Mouse (Mus musculus) embryonic facial prominence, embryonic 14.5 days (tissue): ENCODE results near the gene Shpk. TPM values are rescaled to one million over a fixed set of nuclear protein-coding genes. Genes with fewer than 3 reads are reported as not detected.

Experiments used
- ATAC-seq: fragments of 200-750 bp; cut with Nextera tagmentation; 2 replicates; pipeline ENCODE4 v1.8.0; 2017; ENCODE audit warnings: low read depth, moderate number of reproducible peaks, moderate TSS enrichment
- DNase-seq: peaks from one replicate; pipeline ENCODE4 v3.0.0-alpha.2; 2015; ENCODE audit warnings: low spot score
- H3K27ac ChIP-seq: fragments of 300-500 bp; sonication (generic); replicated peaks from 2 replicates; pipeline ENCODE4 v1.5.1; 2014; ENCODE audit warnings: low read depth, mild to moderate bottlenecking, low read length, moderate library complexity
- H3K27me3 ChIP-seq: fragments of 300-500 bp; sonication (generic); replicated peaks from 2 replicates; pipeline ENCODE4 v1.6.1; 2014; ENCODE audit warnings: low read length; ENCODE audit not compliant: control insufficient read depth, insufficient read depth
- H3K36me3 ChIP-seq: fragments of 300-500 bp; sonication (generic); 2 replicates; pipeline ENCODE4 v1.6.1; 2014; ENCODE audit warnings: low read length, mixed read lengths; ENCODE audit not compliant: control insufficient read depth, insufficient read depth
- H3K4me1 ChIP-seq: fragments of 300-500 bp; sonication (generic); 2 replicates; pipeline ENCODE4 v1.6.1; 2014; ENCODE audit warnings: antibody characterized with exemption, low read length; ENCODE audit not compliant: control insufficient read depth, insufficient read depth
- H3K4me2 ChIP-seq: fragments of 300-500 bp; sonication (generic); 2 replicates; pipeline ENCODE4 v1.6.1; 2014; ENCODE audit warnings: low read depth, mild to moderate bottlenecking, low read length, moderate library complexity, mixed read lengths
- H3K4me3 ChIP-seq: fragments of 300-500 bp; sonication (generic); 2 replicates; pipeline ENCODE4 v1.5.1; 2014; ENCODE audit warnings: low read depth, mild to moderate bottlenecking, low read length
- H3K9ac ChIP-seq: fragments of 300-500 bp; sonication (generic); 2 replicates; pipeline ENCODE4 v1.6.1; 2014; ENCODE audit warnings: low read depth, mild to moderate bottlenecking, low read length, moderate library complexity, mixed read lengths
- H3K9me3 ChIP-seq: fragments of 300-500 bp; sonication (generic); 2 replicates; pipeline ENCODE4 v1.6.1; 2016; ENCODE audit warnings: low read length; ENCODE audit not compliant: control insufficient read depth
- WGBS: fragments of 180-500 bp; shearing (Covaris S2); extraction: QIAGEN DNeasy Blood & Tissue Kit; methylation state at CpG from one replicate; pipeline ENCODE4 v1.1.7; 2014; 5-methylcytosine and 5-hydroxymethylcytosine counted together
- polyA plus RNA-seq: library from polyadenylated mRNA; unstranded; fragments of >200 nt; fragmentation: Nextera tagmentation; extraction: Ambion mirVana; gene quantifications from 2 replicates; pipeline ENCODE4 v1.2.1, GENCODE M21; 2014

The Shpk gene
- polyA plus RNA-seq, 1 experiment from 2014 or later: 1.6 TPM

- Histone ChIP-seq H3K4me2 (no peak overlapping the region), H3K4me1 (no peaks in the 10 kb centered on the region), H3K27ac (no peak overlapping the region), H3K4me3 (no peak overlapping the region), H3K9me3 (no peaks in the 10 kb centered on the region), H3K36me3 (no peaks in the 10 kb centered on the region), H3K9ac (no peak overlapping the region), H3K27me3 (no peaks in the 10 kb centered on the region)
- DNase-seq (no peak), ATAC-seq (no peak)
- 52% methylated on average over 7 of the region's 7 CpGs for WGBS
Measured at GRCm38 (mm10) chr11:73205194-73205593, 5.9 kb downstream of the Shpk start.

- Histone ChIP-seq H3K36me3 (no peaks in the 10 kb centered on the region), H3K4me2 (no peak overlapping the region), H3K4me1 (no peaks in the 10 kb centered on the region), H3K4me3 (no peak overlapping the region), H3K27me3 (no peaks in the 10 kb centered on the region), H3K9me3 (no peaks in the 10 kb centered on the region), H3K9ac (no peak overlapping the region), H3K27ac (no peak overlapping the region)
- DNase-seq (no peak), ATAC-seq (no peak)
- WGBS: 83% methylated on average over 2 of the region's 2 CpGs
Measured at GRCm38 (mm10) chr11:73207621-73208020, 8.4 kb downstream of the Shpk start.

- H3K4me3 ChIP-seq: no peak overlapping the region
- 70% methylated on average over 3 of the region's 3 CpGs for WGBS
- H3K9ac ChIP-seq: no peak overlapping the region
- H3K27me3 ChIP-seq: no peaks in the 10 kb centered on the region
- H3K9me3 ChIP-seq: no peaks in the 10 kb centered on the region
- ATAC-seq (no peak), DNase-seq (no peak)
- H3K4me1 ChIP-seq: no peaks in the 10 kb centered on the region
- no peaks in the 10 kb centered on the region for H3K36me3 ChIP-seq
- H3K27ac ChIP-seq: no peak overlapping the region
- no peak overlapping the region for H3K4me2 ChIP-seq
Measured at GRCm38 (mm10) chr11:73213956-73214355, 14.7 kb downstream of the Shpk start.

GRCm38 (mm10) chr11:73219671-73220070 lies 20.4 kb downstream of the Shpk start:
- 67% methylated on average over 2 of the region's 2 CpGs for WGBS
- ATAC-seq (no peak), DNase-seq (no peak)
- Histone ChIP-seq H3K27ac (no peak overlapping the region), H3K4me1 (no peaks in the 10 kb centered on the region), H3K4me3 (no peak overlapping the region), H3K9ac (no peak overlapping the region), H3K27me3 (no peaks in the 10 kb centered on the region), H3K9me3 (no peaks in the 10 kb centered on the region), H3K4me2 (no peak overlapping the region), H3K36me3 (no peaks in the 10 kb centered on the region)

- no peaks in the 10 kb centered on the region for H3K4me1 ChIP-seq
- H3K4me3 ChIP-seq: no peak overlapping the region
- WGBS: 67% methylated on average over 1 of the region's 1 CpGs
- ATAC-seq (no peak), DNase-seq (no peak)
- no peak overlapping the region for H3K4me2 ChIP-seq
- no peak overlapping the region for H3K9ac ChIP-seq
- no peaks in the 10 kb centered on the region for H3K36me3 ChIP-seq
- H3K27ac ChIP-seq: no peak overlapping the region
- no peaks in the 10 kb centered on the region for H3K27me3 ChIP-seq
- no peaks in the 10 kb centered on the region for H3K9me3 ChIP-seq
Measured at GRCm38 (mm10) chr11:73220651-73221050, 21.4 kb downstream of the Shpk start.

- Histone ChIP-seq H3K4me1 (no peaks in the 10 kb centered on the region), H3K4me3 (no peak overlapping the region), H3K9ac (no peak overlapping the region), H3K27ac (no peak overlapping the region), H3K9me3 (no peaks in the 10 kb centered on the region), H3K4me2 (no peak overlapping the region), H3K27me3 (no peaks in the 10 kb centered on the region), H3K36me3 (no peaks in the 10 kb centered on the region)
- no peak for ATAC-seq
- WGBS: 31% methylated on average over 5 of the region's 5 CpGs
- DNase-seq: no peak
Measured at GRCm38 (mm10) chr11:73222846-73223245, 23.6 kb downstream of the Shpk start.

- Histone ChIP-seq H3K4me2 (no peak overlapping the region), H3K27ac (no peak overlapping the region), H3K4me3 (no peak overlapping the region), H3K4me1 (no peaks in the 10 kb centered on the region), H3K36me3 (no peaks in the 10 kb centered on the region), H3K27me3 (no peaks in the 10 kb centered on the region), H3K9me3 (no peaks in the 10 kb centered on the region), H3K9ac (no peak overlapping the region)
- ATAC-seq: no peak
- DNase-seq: no peak
- 74% methylated on average over 2 of the region's 2 CpGs for WGBS
Measured at GRCm38 (mm10) chr11:73223966-73224365, 24.7 kb downstream of the Shpk start.

GRCm38 (mm10) chr11:73225856-73226255 lies 26.6 kb downstream of the Shpk start:
- no peak overlapping the region for H3K4me2 ChIP-seq
- H3K27ac ChIP-seq: no peak overlapping the region
- no peak overlapping the region for H3K4me3 ChIP-seq
- H3K9ac ChIP-seq: no peak overlapping the region
- DNase-seq (no peak), ATAC-seq (no peak)
- 82% methylated on average over 6 of the region's 6 CpGs for WGBS
- no peaks in the 10 kb centered on the region for H3K27me3 ChIP-seq
- no peaks in the 10 kb centered on the region for H3K4me1 ChIP-seq
- H3K36me3 ChIP-seq: no peaks in the 10 kb centered on the region
- no peaks in the 10 kb centered on the region for H3K9me3 ChIP-seq

- DNase-seq: no peak
Measured at GRCm38 (mm10) chr11:73228881-73229280, 29.6 kb downstream of the Shpk start.

More at GRCm38 (mm10) chr11:73228881-73229280, 29.6 kb downstream of the Shpk start:
- Histone ChIP-seq H3K27me3 (no peaks in the 10 kb centered on the region), H3K4me2 (no peak overlapping the region), H3K4me1 (no peaks in the 10 kb centered on the region), H3K4me3 (no peak overlapping the region), H3K27ac (no peak overlapping the region), H3K36me3 (no peaks in the 10 kb centered on the region), H3K9me3 (no peaks in the 10 kb centered on the region), H3K9ac (no peak overlapping the region)
- WGBS: 73% methylated on average over 5 of the region's 5 CpGs
- ATAC-seq: no peak
